Mouse (Mus musculus): ENCODE data around the gene Exosc6. TPM values are rescaled to one million over a fixed set of nuclear protein-coding genes. Genes with fewer than 3 reads are reported as not detected.
A peak's percentile ranks its signal among the peaks of the same experiment; 100 is the strongest.

Gene Exosc6
- polyA plus RNA-seq, 1 experiment, result 21.5 TPM

GRCm38 (mm10) chr8:111032916-111033315 is 23.2 kb upstream of the Exosc6 start, which contains the start of gene Aars:
Gene Aars (plus strand): TSS chr8:111033144.
- 96% methylated on average over 7 of the region's 7 CpGs for WGBS
- peak within 1 kb of the TSS; percentile 71 for H3K4me3 ChIP-seq (ENCODE audit: extremely low read depth, insufficient read depth, insufficient read length)
- H3K36me3 ChIP-seq (ENCODE audit: control insufficient read depth, insufficient read depth, low read length), result peaks cover 7% of the 10 kb centered on the region
- no peaks in the 10 kb centered on the region for H3K27me3 ChIP-seq (ENCODE audit: control insufficient read depth, insufficient read depth, low read length)
- H3K27ac ChIP-seq (ENCODE audit: insufficient read depth, low read length), result peak within 1 kb of the TSS; percentile 68
- TF ChIP-seq CTCF (IDR thresholded peaks at IDR 0.05; ENCODE audit: extremely low read depth, insufficient read depth, insufficient read length, insufficient replicate concordance) (no peak), POLR2A (IDR thresholded peaks at IDR 0.05; ENCODE audit: low read depth, low read length) (no peak)
- DNase-seq (ENCODE audit: low read depth in 1 of 2, low spot score in 2 of 2), result no peak
- H3K4me1 ChIP-seq (ENCODE audit: control insufficient read depth, insufficient read depth, insufficient read length), result peaks cover 4% of the 10 kb centered on the region

- H3K4me3 ChIP-seq (ENCODE audit: extremely low read depth, insufficient read depth, insufficient read length), result peak overlapping the region; percentile 71
- 10% methylated on average over 37 of the region's 37 CpGs for WGBS
- TF ChIP-seq CTCF (IDR thresholded peaks at IDR 0.05; ENCODE audit: extremely low read depth, insufficient read depth, insufficient read length, insufficient replicate concordance), result no peak
- no peak; the same call in 1 of the 2 replicates for TF ChIP-seq POLR2A (IDR thresholded peaks at IDR 0.05; ENCODE audit: low read depth, low read length)
- peak; percentile 96 to 99 for DNase-seq (ENCODE audit: low read depth in 1 of 2, low spot score in 2 of 2)
- H3K27me3 ChIP-seq (ENCODE audit: control insufficient read depth, insufficient read depth, low read length), result no peaks in the 10 kb centered on the region
- peak overlapping the region; percentile 68 for H3K27ac ChIP-seq (ENCODE audit: insufficient read depth, low read length)
- peaks cover 4% of the 10 kb centered on the region for H3K4me1 ChIP-seq (ENCODE audit: control insufficient read depth, insufficient read depth, insufficient read length)
- peaks cover 9% of the 10 kb centered on the region for H3K36me3 ChIP-seq (ENCODE audit: control insufficient read depth, insufficient read depth, low read length)
Observed at GRCm38 (mm10) chr8:111033482-111034215, 22.5 kb upstream of the Exosc6 start.

- DNase-seq (ENCODE audit: low read depth in 1 of 2, low spot score in 2 of 2), result no peak
- 27% methylated on average over 12 of the region's 12 CpGs for WGBS
- Histone ChIP-seq H3K36me3 (ENCODE audit: control insufficient read depth, insufficient read depth, low read length) (peaks cover 9% of the 10 kb centered on the region), H3K27ac (ENCODE audit: insufficient read depth, low read length) (peak overlapping the region; percentile 68), H3K4me1 (ENCODE audit: control insufficient read depth, insufficient read depth, insufficient read length) (peaks cover 4% of the 10 kb centered on the region), H3K4me3 (ENCODE audit: extremely low read depth, insufficient read depth, insufficient read length) (peak overlapping the region; percentile 71), H3K27me3 (ENCODE audit: control insufficient read depth, insufficient read depth, low read length) (no peaks in the 10 kb centered on the region)
- TF ChIP-seq CTCF (IDR thresholded peaks at IDR 0.05; ENCODE audit: extremely low read depth, insufficient read depth, insufficient read length, insufficient replicate concordance) (no peak), POLR2A (IDR thresholded peaks at IDR 0.05; ENCODE audit: low read depth, low read length) (no peak)
Observed at GRCm38 (mm10) chr8:111034276-111034675, 21.9 kb upstream of the Exosc6 start.

GRCm38 (mm10) chr8:111036591-111036990 is 19.5 kb upstream of the Exosc6 start:
- Histone ChIP-seq H3K27me3 (ENCODE audit: control insufficient read depth, insufficient read depth, low read length) (no peaks in the 10 kb centered on the region), H3K27ac (ENCODE audit: insufficient read depth, low read length) (no peak overlapping the region), H3K4me3 (ENCODE audit: extremely low read depth, insufficient read depth, insufficient read length) (no peak overlapping the region), H3K4me1 (ENCODE audit: control insufficient read depth, insufficient read depth, insufficient read length) (peaks cover 4% of the 10 kb centered on the region; the same call in 1 of the 2 replicates), H3K36me3 (ENCODE audit: control insufficient read depth, insufficient read depth, low read length) (peaks cover 27% of the 10 kb centered on the region)
- TF ChIP-seq CTCF (IDR thresholded peaks at IDR 0.05; ENCODE audit: extremely low read depth, insufficient read depth, insufficient read length, insufficient replicate concordance) (no peak), POLR2A (IDR thresholded peaks at IDR 0.05; ENCODE audit: low read depth, low read length) (no peak)
- 97% methylated on average over 15 of the region's 15 CpGs for WGBS
- DNase-seq (ENCODE audit: low read depth in 1 of 2, low spot score in 2 of 2), result no peak

GRCm38 (mm10) chr8:111042546-111042945 is 13.6 kb upstream of the Exosc6 start:
- no peak overlapping the region for H3K27ac ChIP-seq (ENCODE audit: insufficient read depth, low read length)
- WGBS, result 98% methylated on average over 19 of the region's 19 CpGs

GRCm38 (mm10) chr8:111044003-111044734 is 12.0 kb upstream of the Exosc6 start:
- peaks cover 69% of the 10 kb centered on the region for H3K36me3 ChIP-seq (ENCODE audit: control insufficient read depth, insufficient read depth, low read length)
- 55% methylated on average over 2 of the region's 2 CpGs for WGBS
- DNase-seq (ENCODE audit: low read depth in 1 of 2, low spot score in 2 of 2), result no peak

More at GRCm38 (mm10) chr8:111042546-111042945, 13.6 kb upstream of the Exosc6 start:
- peaks cover 62% of the 10 kb centered on the region for H3K36me3 ChIP-seq (ENCODE audit: control insufficient read depth, insufficient read depth, low read length)
- no peaks in the 10 kb centered on the region for H3K4me1 ChIP-seq (ENCODE audit: control insufficient read depth, insufficient read depth, insufficient read length)
- H3K27me3 ChIP-seq (ENCODE audit: control insufficient read depth, insufficient read depth, low read length), result no peaks in the 10 kb centered on the region
- TF ChIP-seq POLR2A (IDR thresholded peaks at IDR 0.05; ENCODE audit: low read depth, low read length), result no peak
- TF ChIP-seq CTCF (IDR thresholded peaks at IDR 0.05; ENCODE audit: extremely low read depth, insufficient read depth, insufficient read length, insufficient replicate concordance), result no peak
- DNase-seq (ENCODE audit: low read depth in 1 of 2, low spot score in 2 of 2), result no peak
- H3K4me3 ChIP-seq (ENCODE audit: extremely low read depth, insufficient read depth, insufficient read length), result no peak overlapping the region

More at GRCm38 (mm10) chr8:111044003-111044734, 12.0 kb upstream of the Exosc6 start:
- Histone ChIP-seq H3K27me3 (ENCODE audit: control insufficient read depth, insufficient read depth, low read length) (no peaks in the 10 kb centered on the region), H3K4me3 (ENCODE audit: extremely low read depth, insufficient read depth, insufficient read length) (no peak overlapping the region), H3K27ac (ENCODE audit: insufficient read depth, low read length) (no peak overlapping the region), H3K4me1 (ENCODE audit: control insufficient read depth, insufficient read depth, insufficient read length) (no peaks in the 10 kb centered on the region)
- no peak for TF ChIP-seq POLR2A (IDR thresholded peaks at IDR 0.05; ENCODE audit: low read depth, low read length)
- no peak for TF ChIP-seq CTCF (IDR thresholded peaks at IDR 0.05; ENCODE audit: extremely low read depth, insufficient read depth, insufficient read length, insufficient replicate concordance)

Measured in spleen, adult 2 months (tissue).